Mouse (Mus musculus): ENCODE results near the gene 6430628N08Rik. TPM values are rescaled to one million over a fixed set of nuclear protein-coding genes. Genes with fewer than 3 reads are reported as not detected.

Gene 6430628N08Rik
- total RNA-seq, 2 experiments from 2014 or later: not detected

- ATAC-seq (replicated peaks; ENCODE audit: low FRiP score, poor library complexity, severe bottlenecking): no peak
These were observed 6.4 kb upstream of the 6430628N08Rik start, which contains the start of gene Kncn for GRCm38 (mm10) chr4:115884022-115884421. Gene Kncn (plus strand): TSS chr4:115884400.

GRCm38 (mm10) chr4:115885846-115886245 lies 4.6 kb upstream of the 6430628N08Rik start:
- ATAC-seq (replicated peaks; ENCODE audit: low FRiP score, poor library complexity, severe bottlenecking): no peak

GRCm38 (mm10) chr4:115886875-115887274 lies 3.6 kb upstream of the 6430628N08Rik start:
- no peak for ATAC-seq (replicated peaks; ENCODE audit: low FRiP score, poor library complexity, severe bottlenecking)

- ATAC-seq (replicated peaks; ENCODE audit: low FRiP score, poor library complexity, severe bottlenecking): no peak
These were observed 399 bp upstream of the 6430628N08Rik start for GRCm38 (mm10) chr4:115890066-115890465.

GRCm38 (mm10) chr4:115894281-115894680 lies 3.8 kb downstream of the 6430628N08Rik start:
- ATAC-seq (replicated peaks; ENCODE audit: low FRiP score, poor library complexity, severe bottlenecking): no peak

- ATAC-seq (replicated peaks; ENCODE audit: low FRiP score, poor library complexity, severe bottlenecking): no peak
These were observed 7.6 kb downstream of the 6430628N08Rik start for GRCm38 (mm10) chr4:115897901-115898631.

- ATAC-seq (replicated peaks; ENCODE audit: low FRiP score, poor library complexity, severe bottlenecking): peak; percentile 73
These were observed 12.4 kb downstream of the 6430628N08Rik start for GRCm38 (mm10) chr4:115902816-115903215.

- no peak for ATAC-seq (replicated peaks; ENCODE audit: low FRiP score, poor library complexity, severe bottlenecking)
These were observed 13.9 kb downstream of the 6430628N08Rik start for GRCm38 (mm10) chr4:115904375-115904774.

GRCm38 (mm10) chr4:115905701-115906100 lies 15.2 kb downstream of the 6430628N08Rik start:
- ATAC-seq (replicated peaks; ENCODE audit: low FRiP score, poor library complexity, severe bottlenecking): no peak

- no peak for ATAC-seq (replicated peaks; ENCODE audit: low FRiP score, poor library complexity, severe bottlenecking)
These were observed 16.3 kb downstream of the 6430628N08Rik start for GRCm38 (mm10) chr4:115906791-115907190.

GRCm38 (mm10) chr4:115907994-115908393 lies 17.5 kb downstream of the 6430628N08Rik start:
- no peak for ATAC-seq (replicated peaks; ENCODE audit: low FRiP score, poor library complexity, severe bottlenecking)

GRCm38 (mm10) chr4:115908641-115909040 lies 18.2 kb downstream of the 6430628N08Rik start:
- ATAC-seq (replicated peaks; ENCODE audit: low FRiP score, poor library complexity, severe bottlenecking): no peak

- no peak for ATAC-seq (replicated peaks; ENCODE audit: low FRiP score, poor library complexity, severe bottlenecking)
These were observed 21.1 kb downstream of the 6430628N08Rik start for GRCm38 (mm10) chr4:115911586-115911985.

- ATAC-seq (replicated peaks; ENCODE audit: low FRiP score, poor library complexity, severe bottlenecking): no peak
These were observed 29.4 kb downstream of the 6430628N08Rik start for GRCm38 (mm10) chr4:115919911-115920310.

GRCm38 (mm10) chr4:115922688-115923087 lies 32.2 kb downstream of the 6430628N08Rik start:
- ATAC-seq (replicated peaks; ENCODE audit: low FRiP score, poor library complexity, severe bottlenecking): no peak

- no peak for ATAC-seq (replicated peaks; ENCODE audit: low FRiP score, poor library complexity, severe bottlenecking)
These were observed 32.9 kb downstream of the 6430628N08Rik start for GRCm38 (mm10) chr4:115923262-115923880.

- no peak for ATAC-seq (replicated peaks; ENCODE audit: low FRiP score, poor library complexity, severe bottlenecking)
These were observed 37.2 kb downstream of the 6430628N08Rik start for GRCm38 (mm10) chr4:115927637-115928036.

- no peak for ATAC-seq (replicated peaks; ENCODE audit: low FRiP score, poor library complexity, severe bottlenecking)
These were observed 41.2 kb downstream of the 6430628N08Rik start for GRCm38 (mm10) chr4:115931556-115932088.

- ATAC-seq (replicated peaks; ENCODE audit: low FRiP score, poor library complexity, severe bottlenecking): no peak
These were observed 45.5 kb downstream of the 6430628N08Rik start for GRCm38 (mm10) chr4:115935835-115936581.

- ATAC-seq (replicated peaks; ENCODE audit: low FRiP score, poor library complexity, severe bottlenecking): no peak
These were observed 46.2 kb downstream of the 6430628N08Rik start for GRCm38 (mm10) chr4:115936646-115937045.
